Comparison of ENCODE assay signal across 13 mouse cellular contexts in genomic region chr4:149891172-149891960, GRCm38 (mm10).
DNase-seq lines count a peak whose midpoint lies in the region; ATAC-seq lines count a peak whose summit lies in the region.
"Had no signal": no experiment of that assay in that cellular context is flagged by ENCODE, and none has a peak within 500 bp of the region (broad histone marks: within the 10 kb centered on the region; RNA-seq: fewer than 3 reads in every experiment).

No protein-coding gene starts in this region.

- 86% methylated on average over 5 of the region's 5 CpGs for WGBS in hindbrain, embryonic 12.5 days
- WGBS in hindbrain, embryonic 16.5 days = 95% methylated on average over 5 of the region's 5 CpGs
- 87% methylated on average over 5 of the region's 5 CpGs for WGBS in neural tube, embryonic 11.5 days
- 81% methylated on average over 5 of the region's 5 CpGs for WGBS in limb, embryonic 11.5 days

- no peak overlapping the region for H3K4me2 ChIP-seq in hindbrain, embryonic 12.5 days (replicated peaks)
- no peak overlapping the region for H3K4me2 ChIP-seq in hindbrain, embryonic 16.5 days (ENCODE audit: low read length)
- H3K4me2 ChIP-seq in neural tube, embryonic 11.5 days (ENCODE audit: low read depth) = no peak overlapping the region
- H3K4me2 ChIP-seq in limb, embryonic 11.5 days (ENCODE audit: low read depth, severe bottlenecking) = no peak overlapping the region
- H3K4me2 ChIP-seq: liver, embryonic 12.5 days; neural tube, embryonic 15.5 days had no signal

- H3K9ac ChIP-seq in hindbrain, embryonic 12.5 days = no peak overlapping the region
- H3K9ac ChIP-seq in hindbrain, embryonic 16.5 days (ENCODE audit: low read depth, low read length) = no peak overlapping the region
- no peak overlapping the region for H3K9ac ChIP-seq in neural tube, embryonic 11.5 days (ENCODE audit: low read length)
- H3K9ac ChIP-seq in limb, embryonic 11.5 days (ENCODE audit: low read length) = no peak overlapping the region; the same call in 1 of the 2 replicates
- H3K9ac ChIP-seq: liver, embryonic 12.5 days; neural tube, embryonic 15.5 days had no signal

- peaks cover 72% of the 10 kb centered on the region for H3K4me1 ChIP-seq in hindbrain, embryonic 12.5 days
- peaks cover 12% of the 10 kb centered on the region for H3K4me1 ChIP-seq in hindbrain, embryonic 16.5 days (ENCODE audit: control insufficient read depth, insufficient read depth, low read depth, low read length)
- H3K4me1 ChIP-seq in neural tube, embryonic 11.5 days (ENCODE audit: control insufficient read depth, insufficient read depth, low read length) = peaks cover 62% of the 10 kb centered on the region
- H3K4me1 ChIP-seq in limb, embryonic 11.5 days (ENCODE audit: control insufficient read depth, insufficient read depth, low read length) = peaks cover 76% of the 10 kb centered on the region

- DNase-seq in neural tube, embryonic 11.5 days (ENCODE audit: low spot score) = no peak
- DNase-seq in neural tube, embryonic 10.5 days (ENCODE audit: extremely low spot score, low spot score) = no peak
- no peak for DNase-seq in limb, embryonic 11.5 days (ENCODE audit: low spot score)
- no peak for DNase-seq in frontal cortex, postnatal 25 days (ENCODE audit: low spot score in 2 of 2)
- DNase-seq: cerebellum, adult 8-10 months; thymus, postnatal 4 days had no signal

- H3K36me3 ChIP-seq in hindbrain, embryonic 12.5 days = no peaks in the 10 kb centered on the region
- H3K36me3 ChIP-seq in hindbrain, embryonic 16.5 days (ENCODE audit: control insufficient read depth, insufficient read depth, low read length) = no peaks in the 10 kb centered on the region
- H3K36me3 ChIP-seq in neural tube, embryonic 11.5 days (ENCODE audit: control insufficient read depth, insufficient read depth, low read length) = no peaks in the 10 kb centered on the region
- H3K36me3 ChIP-seq in limb, embryonic 11.5 days (ENCODE audit: control insufficient read depth, insufficient read depth, low read length) = no peaks in the 10 kb centered on the region
- H3K36me3 ChIP-seq: liver, embryonic 12.5 days; neural tube, embryonic 15.5 days had no signal

- H3K4me3 ChIP-seq in hindbrain, embryonic 12.5 days = no peak overlapping the region
- H3K4me3 ChIP-seq in hindbrain, embryonic 16.5 days (ENCODE audit: low read length) = no peak overlapping the region
- no peak overlapping the region for H3K4me3 ChIP-seq in neural tube, embryonic 11.5 days (ENCODE audit: low read depth, low read length)
- no peak overlapping the region for H3K4me3 ChIP-seq in limb, embryonic 11.5 days (ENCODE audit: low read depth, low read length)
- H3K4me3 ChIP-seq: liver, embryonic 12.5 days; neural tube, embryonic 15.5 days had no signal

- H3K9me3 ChIP-seq in hindbrain, embryonic 12.5 days (replicated peaks) = no peaks in the 10 kb centered on the region
- no peaks in the 10 kb centered on the region for H3K9me3 ChIP-seq in hindbrain, embryonic 16.5 days (ENCODE audit: control insufficient read depth, low read length)
- no peaks in the 10 kb centered on the region for H3K9me3 ChIP-seq in neural tube, embryonic 11.5 days (ENCODE audit: control insufficient read depth, low read length)
- no peaks in the 10 kb centered on the region for H3K9me3 ChIP-seq in limb, embryonic 11.5 days (ENCODE audit: control insufficient read depth, low read length)
- H3K9me3 ChIP-seq: liver, embryonic 12.5 days; neural tube, embryonic 15.5 days had no signal

- H3K27me3 ChIP-seq in hindbrain, embryonic 12.5 days = no peaks in the 10 kb centered on the region
- no peaks in the 10 kb centered on the region for H3K27me3 ChIP-seq in hindbrain, embryonic 16.5 days (replicated peaks; ENCODE audit: control insufficient read depth, insufficient read depth, low read length)
- H3K27me3 ChIP-seq in neural tube, embryonic 11.5 days (ENCODE audit: control insufficient read depth, insufficient read depth, low read length) = no peaks in the 10 kb centered on the region
- no peaks in the 10 kb centered on the region for H3K27me3 ChIP-seq in limb, embryonic 11.5 days (ENCODE audit: control insufficient read depth, insufficient read depth, low read length)
- H3K27me3 ChIP-seq: neural tube, embryonic 15.5 days had no signal

- ATAC-seq in hindbrain, embryonic 12.5 days (ENCODE audit: low FRiP score) = no peak
- ATAC-seq in hindbrain, embryonic 16.5 days = no peak
- no peak for ATAC-seq in neural tube, embryonic 11.5 days (ENCODE audit: insufficient read depth, low FRiP score, low TSS enrichment)
- ATAC-seq in limb, embryonic 11.5 days (ENCODE audit: insufficient number of reproducible peaks, low FRiP score, low TSS enrichment, low read depth) = no peak
- ATAC-seq in cerebellum, adult (ENCODE audit: insufficient number of reproducible peaks, low FRiP score, low TSS enrichment) = no peak
- ATAC-seq: forebrain, embryonic 14.5 days; liver, embryonic 12.5 days; midbrain, embryonic 16.5 days had no signal

- peak overlapping the region; percentile 62; the same call in 1 of the 2 replicates for H3K27ac ChIP-seq in hindbrain, embryonic 12.5 days
- no peak overlapping the region for H3K27ac ChIP-seq in hindbrain, embryonic 16.5 days (ENCODE audit: low read depth, low read length)
- H3K27ac ChIP-seq in neural tube, embryonic 11.5 days (ENCODE audit: low read depth, low read length) = 0 out of 2 replicates have a peak overlapping the region, but pooled peaks have one; percentile 11
- H3K27ac ChIP-seq in limb, embryonic 11.5 days (replicated peaks; ENCODE audit: low read depth, low read length) = peak overlapping the region; percentile 96
- H3K27ac ChIP-seq: liver, embryonic 12.5 days had no signal
